Mouse (Mus musculus): ENCODE results near the gene Mtmr10.

DNA sequence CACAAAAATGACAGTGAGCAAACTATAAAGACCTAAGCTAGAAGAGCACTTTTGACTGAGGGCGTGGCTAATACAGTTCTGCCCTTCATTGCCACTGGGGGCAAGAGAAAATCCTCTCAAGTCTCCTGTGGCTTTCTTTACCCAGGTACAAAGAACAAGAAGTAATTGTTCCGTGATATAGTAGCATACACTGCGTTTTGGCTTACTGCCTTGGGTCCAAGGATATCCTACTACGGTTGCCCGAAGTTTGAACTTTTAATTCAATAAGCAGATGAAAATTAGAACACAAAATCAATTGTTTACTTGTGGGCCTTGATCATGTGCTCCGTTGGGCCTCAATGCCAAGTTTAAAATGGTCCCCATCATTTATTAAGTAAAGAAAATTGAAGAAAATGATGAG lies 3.0 kb downstream of the Mtmr10 start:
- TF ChIP-seq CTCF (IDR thresholded peaks at IDR 0.05), result no peak
- no peak for TF ChIP-seq EP300 (IDR thresholded peaks at IDR 0.05)

All from lung, postnatal 0 days (tissue).